Mouse (Mus musculus) cerebellum, postnatal 14 days (tissue): Measurements from ENCODE around the gene 9930022D16Rik.

Experiments used
- DNase-seq, 2 experiments: peaks; one replicate each; pipeline ENCODE4 v3.0.0; 2021; ENCODE audit warnings: mixed read lengths in 2 of 2

9930022D16Rik gene

DNA sequence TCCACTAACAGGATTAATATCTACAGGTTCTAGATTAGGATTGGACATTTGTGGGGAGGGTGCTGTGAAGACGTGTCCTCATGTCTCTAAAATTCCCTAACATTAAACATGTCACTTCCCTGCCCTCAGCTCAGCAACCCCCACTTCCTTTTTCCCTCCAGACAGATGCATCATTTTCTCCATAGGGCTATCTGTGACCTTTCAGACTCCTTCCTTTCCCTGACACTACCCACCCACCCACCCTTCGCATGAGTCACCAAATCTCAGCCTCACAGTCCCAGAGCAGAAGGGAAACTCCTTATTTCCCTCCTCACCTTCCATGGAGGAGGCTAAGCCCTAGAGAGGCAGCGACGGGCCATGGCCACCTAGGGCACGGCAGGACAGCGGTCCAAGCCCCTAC, at the start of gene 9930022D16Rik:
Gene 9930022D16Rik (plus strand): TSS at position 301 of the 400 bp plus-strand sequence.
- DNase-seq = no peak

GRCm38 (mm10) chr11:109364337-109364736, 49.4 kb upstream of the 9930022D16Rik start:
- no peak for DNase-seq

DNA sequence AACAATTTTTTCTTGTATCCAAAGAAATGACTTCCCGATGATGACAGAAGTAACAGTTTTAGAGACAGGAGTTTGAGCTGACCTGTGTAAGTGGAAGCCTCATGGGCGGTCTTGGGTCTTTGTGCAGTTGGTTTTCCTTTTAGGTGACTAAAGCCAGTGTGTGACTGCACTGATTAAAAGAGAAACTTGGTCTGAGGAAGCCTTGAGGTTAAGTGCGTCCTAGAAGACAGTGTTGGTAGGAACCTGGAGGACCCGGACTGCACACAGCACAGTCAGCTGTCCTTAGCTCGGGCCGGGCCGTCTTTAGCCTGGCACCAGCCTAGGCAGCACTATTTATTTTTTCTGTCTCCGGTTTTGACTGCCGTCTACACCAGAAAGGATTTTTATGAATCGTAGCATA, 48.8 kb upstream of the 9930022D16Rik start:
- DNase-seq = no peak

DNA sequence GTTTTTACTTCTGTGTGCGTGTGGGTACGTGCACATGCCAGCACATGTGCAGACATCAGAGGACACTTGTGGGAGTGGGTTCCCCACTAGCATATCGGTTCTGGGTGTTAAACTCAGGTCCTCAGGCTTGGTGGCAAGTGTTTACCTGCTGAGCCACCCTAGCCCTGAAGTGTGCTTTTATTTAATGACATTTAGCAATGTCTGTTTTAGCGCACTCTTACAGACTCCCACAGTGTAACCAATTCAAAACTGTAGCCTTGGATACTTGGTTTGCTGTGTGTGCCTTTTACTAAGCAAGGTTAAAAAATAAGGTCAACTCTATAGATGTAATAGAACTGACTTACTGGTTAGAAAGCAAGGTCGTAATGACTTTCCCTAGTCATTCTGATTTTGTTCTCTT, 47.9 kb upstream of the 9930022D16Rik start:
- DNase-seq = no peak

- DNase-seq = no peak
Measured at GRCm38 (mm10) chr11:109366802-109367579, 46.7 kb upstream of the 9930022D16Rik start.

- no peak for DNase-seq
Measured at GRCm38 (mm10) chr11:109369026-109369637, 44.6 kb upstream of the 9930022D16Rik start.

GRCm38 (mm10) chr11:109375412-109375811, 38.3 kb upstream of the 9930022D16Rik start:
- no peak for DNase-seq

GRCm38 (mm10) chr11:109376484-109377143, 37.1 kb upstream of the 9930022D16Rik start:
- DNase-seq = peak; percentile 37 to 55

DNA sequence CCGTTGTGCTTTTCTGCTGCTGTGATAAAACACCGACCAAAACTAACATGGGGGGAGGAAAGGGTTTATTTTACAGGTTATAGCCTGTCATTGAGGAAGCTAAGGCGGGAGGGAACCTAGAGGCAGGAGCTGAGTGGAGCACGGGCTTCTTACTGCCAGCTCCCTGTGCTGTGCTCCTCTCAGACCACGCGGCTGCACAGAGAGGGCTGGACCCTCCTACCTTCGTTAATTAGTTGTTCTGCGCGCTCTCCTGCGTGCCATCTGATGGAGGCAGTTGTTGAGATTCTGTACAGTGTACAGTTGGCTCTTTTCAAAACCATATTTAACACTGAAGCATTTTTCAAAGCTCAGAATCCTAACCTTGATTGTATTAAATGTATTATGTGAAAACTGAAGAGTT, 36.2 kb upstream of the 9930022D16Rik start:
- DNase-seq = no peak

DNA sequence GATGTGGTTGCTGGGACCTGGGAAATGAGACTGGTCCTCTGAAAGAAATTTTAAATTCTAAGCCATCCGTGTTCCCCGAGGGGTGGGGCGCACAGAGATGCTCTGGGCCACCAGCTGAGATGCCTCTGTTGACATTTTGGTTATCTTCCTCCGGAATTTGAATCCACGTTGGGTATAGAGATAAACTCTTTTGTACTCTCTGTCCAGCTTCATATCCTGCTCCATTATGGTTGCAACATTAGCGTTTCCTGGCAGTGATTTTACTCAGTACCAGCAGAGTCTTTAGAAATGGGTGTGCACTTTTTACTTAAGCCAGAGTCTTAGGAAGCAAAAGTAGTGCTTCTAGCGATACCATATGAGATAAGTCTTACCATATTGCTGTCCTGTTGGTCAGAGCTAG, 35.7 kb upstream of the 9930022D16Rik start:
- no peak for DNase-seq

DNA sequence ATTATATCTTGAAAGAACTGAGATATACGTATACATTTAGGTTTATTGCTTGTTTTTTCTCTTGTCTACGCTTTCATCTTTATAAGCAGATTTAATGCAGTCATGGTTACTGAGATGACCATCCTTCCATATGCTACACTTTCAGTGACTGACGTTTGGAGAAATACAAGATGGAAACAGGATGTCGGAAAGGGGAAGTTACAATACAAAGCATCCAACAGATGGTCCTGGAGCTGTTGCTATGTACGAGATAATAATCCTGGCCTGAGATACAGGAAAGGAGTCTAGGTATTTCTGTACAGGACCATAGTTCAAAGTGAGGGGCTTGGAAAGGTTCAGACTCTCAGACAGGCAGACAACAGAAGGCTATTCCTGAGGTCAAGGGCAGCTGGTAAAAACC, 33.1 kb upstream of the 9930022D16Rik start:
- DNase-seq = no peak

- DNase-seq = no peak
Measured at GRCm38 (mm10) chr11:109385296-109385695, 28.4 kb upstream of the 9930022D16Rik start.

DNA sequence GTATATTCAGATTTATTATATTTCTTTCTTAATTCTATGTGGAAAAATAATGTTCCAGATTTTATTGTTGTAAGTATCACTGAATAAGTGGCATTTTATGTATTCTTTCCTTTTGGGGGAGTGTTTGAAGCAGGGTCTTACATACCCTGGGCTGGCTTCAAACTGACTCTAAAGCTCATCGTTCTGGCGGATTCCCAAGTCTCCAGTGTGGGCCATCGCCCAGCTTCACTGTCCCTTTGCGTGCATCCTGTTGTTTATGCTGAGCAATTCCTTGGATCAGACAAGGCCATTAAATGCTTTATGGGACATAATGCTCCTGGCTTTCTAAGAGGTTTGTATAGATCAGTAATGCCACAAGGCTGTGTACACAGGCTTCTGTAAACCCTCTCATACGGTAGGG, 24.7 kb upstream of the 9930022D16Rik start:
- peak; percentile 37 to 45 for DNase-seq

GRCm38 (mm10) chr11:109391200-109391599, 22.5 kb upstream of the 9930022D16Rik start:
- no peak for DNase-seq

GRCm38 (mm10) chr11:109391760-109392159, 22.0 kb upstream of the 9930022D16Rik start:
- DNase-seq = no peak

GRCm38 (mm10) chr11:109392601-109393000, 21.1 kb upstream of the 9930022D16Rik start:
- no peak for DNase-seq

- DNase-seq = no peak
Measured at GRCm38 (mm10) chr11:109394758-109395157, 19.0 kb upstream of the 9930022D16Rik start.

- no peak for DNase-seq
Measured at GRCm38 (mm10) chr11:109395291-109395690, 18.4 kb upstream of the 9930022D16Rik start.

- DNase-seq = no peak
Measured at GRCm38 (mm10) chr11:109406431-109406830, 7.3 kb upstream of the 9930022D16Rik start.

DNA sequence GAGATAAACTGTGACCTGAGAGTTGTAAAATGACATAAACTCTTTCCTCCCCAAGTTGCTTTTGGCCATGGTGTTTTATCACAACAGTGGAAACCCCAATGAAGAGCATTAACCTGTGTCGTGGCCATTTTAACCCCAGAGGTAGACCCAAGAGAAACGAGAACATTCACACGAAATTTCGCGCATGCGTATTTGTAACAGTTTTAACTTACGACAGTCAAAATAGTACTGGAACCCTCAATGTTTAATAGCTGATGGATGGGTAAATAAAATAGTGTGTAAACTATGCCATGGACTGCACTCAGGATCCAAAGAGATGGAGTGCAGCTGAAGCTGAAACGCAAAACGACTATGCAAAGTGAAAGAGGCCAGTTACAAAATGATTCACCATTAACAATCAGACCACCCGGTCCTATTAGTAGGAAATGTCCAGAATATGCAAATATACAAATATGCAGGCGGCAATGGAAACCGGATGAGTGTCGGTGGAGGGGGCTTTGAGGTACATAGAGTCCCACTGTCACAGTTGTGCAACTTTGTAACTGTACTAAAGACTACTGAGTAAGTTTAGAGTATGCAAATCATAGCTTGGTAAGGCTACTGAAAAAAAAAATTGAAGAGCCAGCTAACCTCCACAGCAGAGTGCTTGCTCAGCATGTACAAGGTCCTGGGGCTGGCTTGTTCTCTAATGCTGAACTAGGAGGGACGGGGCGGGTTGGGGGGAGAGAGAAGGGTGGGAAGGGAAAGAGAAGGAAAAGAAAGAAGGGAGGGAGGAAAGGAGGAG, 3.3 kb upstream of the 9930022D16Rik start:
- no peak for DNase-seq

GRCm38 (mm10) chr11:109414802-109415201, 1.1 kb downstream of the 9930022D16Rik start:
- DNase-seq = no peak

GRCm38 (mm10) chr11:109416709-109417420, 3.1 kb downstream of the 9930022D16Rik start:
- no peak for DNase-seq
